Mouse (Mus musculus) hindbrain, embryonic 14.5 days (tissue): ENCODE data around the gene Smyd4. TPM values are rescaled to one million over a fixed set of nuclear protein-coding genes. Genes with fewer than 3 reads are reported as not detected.
"Not testable (repeated sequence)": the region's sequence is repeated elsewhere in the genome, so short reads cannot be mapped to it uniquely, and the experiment has no call there.

Source experiments
- ATAC-seq: fragments of 200-750 bp; cut with Nextera tagmentation; 2 replicates; pipeline ENCODE4 v1.8.0; 2017; ENCODE audit warnings: moderate number of reproducible peaks, mild to moderate bottlenecking, moderate TSS enrichment, moderate library complexity; ENCODE audit not compliant: low FRiP score
- DNase-seq: peaks from one replicate; pipeline ENCODE4 v3.0.0-alpha.2; 2015; ENCODE audit warnings: low spot score
- H3K27ac ChIP-seq: fragments of 300-500 bp; sonication (generic); 2 replicates; pipeline ENCODE4 v1.5.1; 2014; ENCODE audit warnings: mild to moderate bottlenecking, moderate library complexity
- H3K27me3 ChIP-seq: fragments of 300-500 bp; sonication (generic); 2 replicates; pipeline ENCODE4 v1.6.1; 2014; ENCODE audit warnings: mild to moderate bottlenecking, low read length, mixed read lengths; ENCODE audit not compliant: control insufficient read depth, insufficient read depth
- H3K36me3 ChIP-seq: fragments of 300-500 bp; sonication (generic); replicated peaks from 2 replicates; pipeline ENCODE4 v1.6.1; 2014; ENCODE audit not compliant: control insufficient read depth, insufficient read depth
- H3K4me1 ChIP-seq: fragments of 300-500 bp; sonication (generic); replicated peaks from 2 replicates; pipeline ENCODE4 v1.6.1; 2014; ENCODE audit warnings: antibody characterized with exemption, low read length, mixed read lengths; ENCODE audit not compliant: control insufficient read depth, insufficient read depth
- H3K4me2 ChIP-seq: fragments of 300-500 bp; sonication (generic); replicated peaks from 2 replicates; pipeline ENCODE4 v1.6.1; 2014; ENCODE audit warnings: mild to moderate bottlenecking, moderate library complexity
- H3K4me3 ChIP-seq: fragments of 300-500 bp; sonication (generic); replicated peaks from 2 replicates; pipeline ENCODE4 v1.5.1; 2014; ENCODE audit warnings: mild to moderate bottlenecking, low read length
- H3K9ac ChIP-seq: fragments of 300-500 bp; sonication (generic); 2 replicates; pipeline ENCODE4 v1.6.1; 2014
- H3K9me3 ChIP-seq: fragments of 300-500 bp; sonication (generic); 2 replicates; pipeline ENCODE4 v1.6.1; 2016; ENCODE audit warnings: low read length; ENCODE audit not compliant: control insufficient read depth
- WGBS: fragments of 180-500 bp; shearing (Covaris S2); extraction: QIAGEN DNeasy Blood & Tissue Kit; methylation state at CpG from one replicate; pipeline ENCODE4 v1.1.7; 2014; 5-methylcytosine and 5-hydroxymethylcytosine counted together
- polyA plus RNA-seq: library from polyadenylated mRNA; unstranded; fragments of >200 nt; fragmentation: Nextera tagmentation; extraction: Ambion mirVana; gene quantifications from 2 replicates; pipeline ENCODE4 v1.2.1, GENCODE M21; 2014

The Smyd4 gene
- polyA plus RNA-seq, 1 experiment from 2014 or later: 13.2 TPM

DNA sequence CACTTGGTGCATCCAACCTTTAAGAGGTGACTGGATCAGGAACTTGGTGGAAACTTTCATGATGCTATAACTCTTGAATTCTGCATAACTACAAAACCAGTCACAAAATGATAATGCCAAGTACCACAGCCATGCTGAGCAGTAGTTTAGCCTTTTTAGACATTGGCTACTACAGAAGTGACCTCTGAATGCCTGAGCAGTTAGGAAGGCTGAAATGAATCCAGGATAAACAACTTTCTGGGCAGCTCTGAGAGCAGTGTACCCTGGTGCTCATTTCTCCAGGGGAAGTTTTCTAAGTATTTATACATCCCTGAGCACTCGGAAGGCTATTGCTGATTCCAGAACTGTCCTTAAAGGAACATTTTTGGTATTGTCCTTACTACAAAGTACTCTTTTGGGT lies 7.2 kb downstream of the Smyd4 start:
- H3K27me3 ChIP-seq: no peaks in the 10 kb centered on the region
- no peak overlapping the region for H3K9ac ChIP-seq
- H3K4me1 ChIP-seq: no peaks in the 10 kb centered on the region
- no peak overlapping the region for H3K4me2 ChIP-seq
- H3K4me3 ChIP-seq: no peak overlapping the region
- no peaks in the 10 kb centered on the region for H3K9me3 ChIP-seq
- H3K36me3 ChIP-seq: 0 out of 2 replicates have a peak, but pooled peaks cover 7% of the 10 kb centered on the region
- WGBS: 84% methylated on average over 1 of the region's 1 CpGs
- DNase-seq (no peak), ATAC-seq (no peak)
- H3K27ac ChIP-seq: no peak overlapping the region

DNA sequence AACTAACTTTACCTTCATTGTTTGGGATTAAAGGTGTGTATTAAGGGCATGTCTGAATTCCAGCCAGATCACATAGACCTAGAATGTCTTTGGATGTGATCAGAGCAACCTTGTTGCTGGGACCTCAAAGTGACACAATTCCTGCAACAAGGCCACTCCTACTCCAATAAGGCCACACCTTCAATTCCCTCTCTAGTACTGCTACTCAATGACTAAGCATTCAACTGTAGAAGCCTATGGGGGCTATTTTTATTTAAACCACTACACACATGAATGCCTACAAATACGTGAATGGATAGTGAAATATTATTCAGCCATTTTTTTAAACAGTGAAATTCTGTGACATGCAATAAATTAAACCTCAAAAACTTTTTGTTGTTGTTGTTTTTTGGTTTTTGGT lies 28.9 kb downstream of the Smyd4 start:
- Histone ChIP-seq H3K4me1 (no peaks in the 10 kb centered on the region), H3K9ac (no peak overlapping the region), H3K4me3 (no peak overlapping the region), H3K36me3 (no peaks in the 10 kb centered on the region), H3K9me3 (no peaks in the 10 kb centered on the region), H3K27me3 (no peaks in the 10 kb centered on the region), H3K4me2 (no peak overlapping the region), H3K27ac (no peak overlapping the region)
- WGBS: 92% methylated on average over 1 of the region's 1 CpGs
- DNase-seq (no peak), ATAC-seq (no peak)

DNA sequence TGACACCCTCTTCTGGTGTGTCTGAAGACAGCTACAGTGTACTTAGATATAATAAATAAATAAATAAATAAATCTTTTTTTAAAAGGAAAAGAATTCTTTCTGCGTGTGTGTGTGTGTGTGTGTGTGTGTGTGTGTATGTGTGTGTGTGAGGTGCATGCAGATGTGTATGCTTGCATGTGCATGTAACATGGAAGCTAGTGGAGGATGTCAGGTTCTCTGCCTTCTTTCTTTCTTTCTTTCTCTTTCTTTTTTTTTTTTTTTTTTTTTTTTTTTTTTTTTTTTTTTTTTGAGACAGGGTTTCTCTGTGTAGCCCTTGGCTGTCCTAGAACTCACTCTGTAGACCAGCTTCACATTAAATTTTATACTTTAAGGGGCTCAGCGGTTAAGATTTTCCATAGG lies 30.6 kb downstream of the Smyd4 start:
- not testable (repeated sequence) for H3K27me3 ChIP-seq, DNase-seq, H3K27ac ChIP-seq, H3K36me3 ChIP-seq, H3K9ac ChIP-seq, H3K4me1 ChIP-seq, H3K4me3 ChIP-seq, H3K9me3 ChIP-seq, H3K4me2 ChIP-seq, ATAC-seq
- WGBS: 96% methylated on average over 2 of the region's 2 CpGs

DNA sequence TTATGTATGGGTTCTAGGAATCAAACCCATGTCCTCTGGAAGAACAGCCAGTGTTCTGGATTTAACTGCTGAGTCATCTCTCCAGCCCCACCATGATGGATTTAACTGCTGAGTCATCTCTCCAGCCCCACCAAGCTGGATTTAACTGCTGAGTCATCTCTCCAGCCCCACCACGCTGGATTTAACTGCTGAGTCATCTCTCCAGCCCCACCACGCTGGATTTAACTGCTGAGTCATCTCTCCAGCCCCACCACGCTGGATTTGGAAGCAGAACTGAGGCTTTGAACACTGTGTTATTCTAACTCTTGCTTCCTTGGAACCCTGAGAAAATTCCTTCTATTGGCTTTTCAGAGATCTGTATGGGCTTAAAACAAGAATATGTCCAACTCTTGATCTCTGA lies 35.3 kb downstream of the Smyd4 start:
- not testable (repeated sequence) for ATAC-seq, H3K9ac ChIP-seq, H3K4me1 ChIP-seq, H3K4me2 ChIP-seq, H3K9me3 ChIP-seq, DNase-seq, H3K27me3 ChIP-seq, H3K4me3 ChIP-seq, H3K27ac ChIP-seq, H3K36me3 ChIP-seq
- WGBS: 62% methylated on average over 3 of the region's 3 CpGs

DNA sequence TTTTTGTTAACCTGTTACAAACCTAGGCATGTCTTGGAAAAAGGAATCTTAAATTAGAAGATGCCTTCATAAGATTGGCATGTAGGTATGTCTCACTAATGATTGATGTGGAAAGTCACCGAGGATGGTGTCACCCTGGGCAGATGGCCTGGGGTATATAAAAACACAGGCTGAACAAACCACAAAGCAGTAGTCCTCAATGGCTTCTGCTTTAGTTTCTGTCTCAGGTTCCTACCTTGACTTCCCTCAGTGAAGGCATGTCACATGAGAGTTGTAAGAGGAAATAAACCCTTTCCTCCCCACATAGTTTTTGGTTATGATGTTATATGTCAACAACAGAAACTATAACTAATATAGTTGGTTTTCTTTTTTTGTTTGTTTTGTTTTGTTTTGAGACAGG lies 47.4 kb downstream of the Smyd4 start:
- Histone ChIP-seq H3K4me2 (no peak overlapping the region), H3K9ac (no peak overlapping the region), H3K4me1 (no peaks in the 10 kb centered on the region), H3K27me3 (no peaks in the 10 kb centered on the region), H3K36me3 (no peaks in the 10 kb centered on the region; the same call in 1 of the 2 replicates), H3K27ac (no peak overlapping the region), H3K9me3 (no peaks in the 10 kb centered on the region), H3K4me3 (no peak overlapping the region)
- ATAC-seq: no peak
- DNase-seq: no peak
- 93% methylated on average over 1 of the region's 1 CpGs for WGBS

DNA sequence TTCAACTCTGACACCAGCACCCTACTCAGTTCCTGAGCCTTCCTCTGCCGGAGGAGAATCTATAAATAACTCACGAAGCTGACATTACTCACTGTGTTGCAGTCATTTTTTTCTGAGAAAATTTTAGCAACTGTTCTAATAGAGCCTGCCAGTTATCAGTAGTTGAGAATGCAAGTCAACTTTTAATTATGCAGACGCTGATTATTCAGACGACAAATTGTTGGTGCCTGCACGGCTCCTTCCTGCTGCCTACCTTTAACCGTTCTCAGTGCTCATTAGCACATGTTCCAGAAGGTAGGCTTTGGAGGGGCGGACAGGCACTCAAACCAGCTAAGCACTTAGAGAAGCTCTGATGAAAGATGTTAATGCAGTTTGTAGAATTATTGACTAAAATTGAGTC lies 49.2 kb downstream of the Smyd4 start:
- Histone ChIP-seq H3K9ac (no peak overlapping the region), H3K4me1 (no peaks in the 10 kb centered on the region), H3K4me3 (no peak overlapping the region), H3K4me2 (no peak overlapping the region), H3K27ac (no peak overlapping the region), H3K27me3 (no peaks in the 10 kb centered on the region), H3K9me3 (no peaks in the 10 kb centered on the region), H3K36me3 (no peaks in the 10 kb centered on the region; the same call in 1 of the 2 replicates)
- 75% methylated on average over 7 of the region's 7 CpGs for WGBS
- ATAC-seq: no peak
- no peak for DNase-seq

DNA sequence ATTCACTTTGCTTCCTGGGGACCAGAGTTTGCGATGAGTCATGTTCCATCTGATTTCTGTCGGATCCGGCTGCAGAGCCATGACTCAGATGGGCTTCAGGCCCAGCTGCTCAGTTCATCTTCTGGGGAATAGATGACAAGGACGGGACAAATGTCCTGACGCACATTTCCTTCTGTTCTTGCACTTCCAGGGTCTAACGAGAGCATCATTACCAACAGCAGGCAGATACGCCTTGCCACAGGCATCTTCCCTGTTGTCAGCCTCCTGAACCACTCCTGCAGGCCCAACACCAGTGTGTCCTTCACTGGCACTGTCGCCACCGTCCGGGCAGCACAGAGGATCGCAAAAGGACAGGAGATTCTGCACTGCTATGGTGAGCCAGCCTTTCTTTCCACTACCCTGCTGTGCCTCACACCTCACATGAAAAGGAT lies 51.2 kb downstream of the Smyd4 start:
- H3K9me3 ChIP-seq: no peaks in the 10 kb centered on the region
- no peak overlapping the region for H3K4me2 ChIP-seq
- DNase-seq (no peak), ATAC-seq (no peak)
- no peaks in the 10 kb centered on the region for H3K4me1 ChIP-seq
- no peak overlapping the region for H3K4me3 ChIP-seq
- no peaks in the 10 kb centered on the region for H3K27me3 ChIP-seq
- H3K36me3 ChIP-seq: no peaks in the 10 kb centered on the region; the same call in 1 of the 2 replicates
- H3K9ac ChIP-seq: no peak overlapping the region
- no peak overlapping the region for H3K27ac ChIP-seq
- 85% methylated on average over 11 of the region's 11 CpGs for WGBS

DNA sequence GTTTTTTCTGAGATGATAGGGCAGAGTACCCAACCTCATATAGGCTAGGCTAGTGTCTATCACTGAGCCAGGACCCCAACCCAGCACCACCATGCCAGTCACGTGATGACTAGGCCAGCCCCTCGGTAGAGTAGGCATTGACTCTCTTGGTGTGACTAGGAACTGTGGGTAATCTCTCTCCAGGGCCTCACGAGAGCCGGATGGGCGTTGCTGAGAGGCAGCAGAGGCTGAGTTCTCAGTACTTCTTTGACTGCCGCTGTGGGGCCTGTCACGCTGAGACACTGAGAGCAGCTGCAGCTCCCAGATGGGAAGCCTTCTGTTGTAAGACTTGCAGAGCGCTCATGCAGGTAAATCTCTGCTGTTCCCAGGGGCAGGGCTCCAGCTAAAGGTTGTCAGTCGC lies 51.9 kb downstream of the Smyd4 start:
- no peak for DNase-seq
- 58% methylated on average over 9 of the region's 9 CpGs for WGBS
- Histone ChIP-seq H3K27me3 (no peaks in the 10 kb centered on the region), H3K9me3 (no peaks in the 10 kb centered on the region), H3K4me1 (no peaks in the 10 kb centered on the region), H3K9ac (no peak overlapping the region), H3K36me3 (no peaks in the 10 kb centered on the region; the same call in 1 of the 2 replicates), H3K4me3 (no peak overlapping the region), H3K4me2 (no peak overlapping the region), H3K27ac (no peak overlapping the region)
- ATAC-seq: no peak

DNA sequence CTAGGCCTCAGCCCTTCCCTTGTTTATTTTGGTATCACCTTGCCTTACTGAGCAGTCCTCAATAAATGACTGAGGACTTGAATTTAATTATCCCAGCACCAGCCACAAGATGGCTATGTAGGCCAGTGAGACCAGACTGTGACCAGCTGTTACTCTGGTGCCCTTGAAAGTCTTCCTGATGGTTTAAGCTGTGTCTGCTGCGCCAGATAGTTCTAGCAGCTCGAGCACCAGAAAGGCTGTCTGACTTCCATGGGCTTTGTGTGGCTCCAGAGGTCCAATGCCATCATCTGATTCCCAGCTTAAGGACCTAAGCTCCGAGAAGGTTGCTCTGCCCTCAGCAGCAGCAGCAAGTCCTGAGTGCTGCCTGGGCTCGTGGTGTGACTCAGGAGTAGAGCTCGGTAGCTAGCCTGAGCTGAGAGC lies 54.0 kb downstream of the Smyd4 start:
- H3K4me2 ChIP-seq: no peak overlapping the region
- ATAC-seq (no peak), DNase-seq (peak; percentile 67)
- H3K27me3 ChIP-seq: no peaks in the 10 kb centered on the region
- no peaks in the 10 kb centered on the region for H3K4me1 ChIP-seq
- H3K9ac ChIP-seq: no peak overlapping the region
- WGBS: 61% methylated on average over 5 of the region's 5 CpGs
- no peak overlapping the region for H3K4me3 ChIP-seq
- no peaks in the 10 kb centered on the region; the same call in 1 of the 2 replicates for H3K36me3 ChIP-seq
- no peaks in the 10 kb centered on the region for H3K9me3 ChIP-seq
- no peak overlapping the region for H3K27ac ChIP-seq
